Mouse (Mus musculus) small intestine, adult 10 weeks (tissue): Measurements from ENCODE around the gene Myo16. TPM values are rescaled to one million over a fixed set of nuclear protein-coding genes. Genes with fewer than 3 reads are reported as not detected.

Experiments
- polyA plus RNA-seq: library from polyadenylated mRNA; stranded (reverse); fragments of 350-450 nt; fragmentation: Illumina TruSeq; extraction: RNeasy Lipid Tissue Mini Kit (QIAGEN cat#74804); gene quantifications from one replicate; pipeline ENCODE4 v1.2.3, GENCODE M21; 2014; ENCODE audit warnings: low replicate concordance

Gene Myo16
- polyA plus RNA-seq, result 0.07 TPM

GRCm38 (mm10) chr8:10153611-10154438, at the start of gene Myo16:
TSS of gene Myo16 (plus strand) at chr8:10153911.

Other genes with a start within 250 kb of the Myo16 start
- gene Lig4, start 176.2 kb upstream of the Myo16 start, polyA plus RNA-seq, result 22.0 TPM
- 59.0 TPM for gene Abhd13, start 176.2 kb upstream of the Myo16 start, polyA plus RNA-seq
- 7.0 TPM for gene Tnfsf13b, start 147.4 kb upstream of the Myo16 start, polyA plus RNA-seq